ENCODE assay signal across 9 mouse cellular contexts in genomic region chr7:58626305-58627155, GRCm38 (mm10). TPM values are rescaled to one million over a fixed set of nuclear protein-coding genes. Genes with fewer than 3 reads are reported as not detected.
DNase-seq lines count a peak whose midpoint lies in the region; ATAC-seq and TF ChIP-seq lines count a peak whose summit lies in the region.
"Had no signal": no experiment of that assay in that cellular context is flagged by ENCODE, and none has a peak within 500 bp of the region (broad histone marks: within the 10 kb centered on the region; RNA-seq: fewer than 3 reads in every experiment).

No protein-coding gene starts in this region.

- DNase-seq in kidney, postnatal 0 days (ENCODE audit: low spot score): peak; percentile 21
- no peak for DNase-seq in kidney, postnatal 36 days
- peak; percentile 58 for DNase-seq in adrenal gland, postnatal 10 days
- peak; percentile 69 for DNase-seq in gastrocnemius, postnatal 25 days
- DNase-seq in lung, postnatal 25 days (ENCODE audit: low spot score): peak; percentile 57
- DNase-seq in right cerebral cortex, postnatal 36 days (ENCODE audit: low spot score in 2 of 2): no peak
- no peak for DNase-seq in kidney, postnatal 25 days
- DNase-seq in spleen, adult 12 weeks (ENCODE audit: low spot score): no peak

- H3K9ac ChIP-seq in kidney, postnatal 0 days (ENCODE audit: low read depth, low read length): no peak overlapping the region

- no peak overlapping the region for H3K27ac ChIP-seq in kidney, postnatal 0 days
- H3K27ac ChIP-seq: midbrain, embryonic 10.5 days had no signal

- H3K4me2 ChIP-seq in kidney, postnatal 0 days (ENCODE audit: low read length): no peak overlapping the region

- WGBS in kidney, postnatal 0 days: 50% methylated on average over 9 of the region's 9 CpGs

- no peak for TF ChIP-seq CTCF in kidney, postnatal 0 days (IDR thresholded peaks at IDR 0.05; ENCODE audit: low read depth)

- no peaks in the 10 kb centered on the region for H3K9me3 ChIP-seq in kidney, postnatal 0 days (replicated peaks; ENCODE audit: low read length)
- H3K9me3 ChIP-seq: midbrain, embryonic 10.5 days had no signal

- H3K4me3 ChIP-seq in kidney, postnatal 0 days (replicated peaks; ENCODE audit: low read depth, low read length): no peak overlapping the region
- H3K4me3 ChIP-seq: midbrain, embryonic 10.5 days had no signal

- ATAC-seq in kidney, postnatal 0 days (replicated peaks; ENCODE audit: low FRiP score, low read depth): no peak

- no peaks in the 10 kb centered on the region for H3K36me3 ChIP-seq in kidney, postnatal 0 days (ENCODE audit: insufficient read depth, low read length)
- H3K36me3 ChIP-seq: midbrain, embryonic 10.5 days had no signal

- no peaks in the 10 kb centered on the region for H3K27me3 ChIP-seq in kidney, postnatal 0 days (ENCODE audit: insufficient read depth, low read length)

- no peaks in the 10 kb centered on the region for H3K4me1 ChIP-seq in kidney, postnatal 0 days (replicated peaks; ENCODE audit: insufficient read depth, low read length)
- H3K4me1 ChIP-seq: midbrain, embryonic 10.5 days had no signal

RNA-seq across cellular contexts. Expression of gene Atp10a, which starts 29.4 kb away (rescaled TPM):
- polyA plus RNA-seq in kidney, postnatal 0 days (2015; fragmentation: Nextera tagmentation; extraction: Ambion mirVana): 2.0 and 2.3 TPM in 2 replicates
- 10 to 100 TPM; 31.5 to 32.2 TPM for total RNA-seq in adrenal gland, postnatal 10 days (2021)
- total RNA-seq in gastrocnemius, postnatal 25 days (2021): 1 to 10 TPM; 2.4 to 2.7 TPM

Comparison
In these comparisons a context has a peak if more than half of its experiments do, and no peak if none do; other contexts are left out.
1. DNase-seq: peak in kidney, postnatal 0 days (single experiment), adrenal gland, postnatal 10 days (single experiment), gastrocnemius, postnatal 25 days (single experiment) and lung, postnatal 25 days (single experiment); none in kidney, postnatal 36 days (0 of 2), right cerebral cortex, postnatal 36 days (0 of 2), kidney, postnatal 25 days (0 of 2) and spleen, adult 12 weeks (single experiment).
2. RNA of gene Atp10a, which starts 29.4 kb away (total RNA-seq): 31.5 to 32.2 TPM in adrenal gland, postnatal 10 days; 2.4 to 2.7 TPM in gastrocnemius, postnatal 25 days; every median in the first group is over 4 times any median in the second.